Mouse (Mus musculus) ovary, postnatal 14 days (tissue): ENCODE measurements at regions not wholly inside any gene's neighbourhood (a gene's known extent, or its start where the extent isn't known, plus 50 kb on each side); places are given as distances from the start of the nearest gene placed in this dataset.

ENCODE experiments used
- DNase-seq: peaks from one replicate; pipeline ENCODE4 v3.0.0; 2022; ENCODE audit warnings: low spot score

DNA sequence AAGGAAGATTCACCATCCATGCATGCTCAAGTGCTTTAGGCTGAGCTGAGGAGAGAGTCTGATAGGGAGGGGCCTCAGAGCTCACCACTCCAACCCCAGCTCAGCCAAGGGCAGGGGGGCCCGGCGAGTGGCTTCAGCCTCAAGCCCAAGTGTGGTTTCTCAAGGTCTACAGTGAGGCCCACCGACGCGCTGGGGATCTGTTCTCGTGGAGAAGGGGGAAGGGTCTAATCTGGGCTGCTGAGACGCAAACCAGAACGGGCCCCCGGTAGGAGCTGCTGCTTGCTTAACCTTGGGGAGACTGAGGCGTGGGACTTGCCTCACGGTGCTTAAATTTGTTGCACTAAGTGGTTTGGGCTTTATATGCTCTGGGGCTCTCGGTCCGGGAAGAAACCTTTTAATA is 70.9 kb downstream of the Asb1 start:
- no peak for DNase-seq

DNA sequence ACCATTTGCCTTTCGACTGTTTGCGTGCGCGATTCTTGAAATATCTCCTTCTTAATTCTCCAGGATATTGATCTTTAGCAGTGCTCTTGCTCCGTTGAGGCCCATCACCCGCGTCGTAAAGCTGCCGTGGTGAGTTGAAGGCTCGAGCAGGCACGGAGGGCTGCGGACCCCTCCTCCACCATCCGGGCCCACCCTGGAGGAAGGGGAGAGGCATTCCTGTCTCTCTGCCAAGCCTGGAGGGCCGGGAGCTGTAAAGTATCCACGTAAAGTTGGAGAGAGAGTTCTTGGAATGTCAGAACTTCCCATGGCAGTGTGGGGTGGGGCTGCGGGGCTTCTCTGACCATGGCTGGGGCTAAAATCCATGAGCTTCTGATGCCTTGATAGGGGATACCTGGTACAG is 71.3 kb downstream of the Asb1 start:
- DNase-seq, result no peak

DNA sequence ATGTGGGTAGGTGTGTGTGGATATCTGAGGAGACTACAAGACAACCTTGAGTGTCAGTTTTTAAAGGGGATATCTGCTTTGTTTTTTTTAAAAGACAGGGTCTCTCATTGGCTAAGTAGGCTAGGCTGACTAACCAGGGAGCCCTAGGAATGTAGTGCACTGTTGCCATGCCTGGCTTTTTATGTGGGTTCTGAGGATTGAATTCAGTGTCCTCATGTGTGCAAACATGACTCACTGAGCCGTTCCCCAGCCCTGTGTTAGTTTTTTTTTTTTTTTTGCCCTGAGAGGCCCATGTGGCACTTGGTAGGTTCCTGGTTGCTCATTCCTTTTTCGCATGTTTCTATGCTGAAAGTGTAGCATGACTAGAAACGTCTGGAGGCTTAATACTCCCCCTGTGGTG is 72.6 kb downstream of the Asb1 start:
- no peak for DNase-seq

DNA sequence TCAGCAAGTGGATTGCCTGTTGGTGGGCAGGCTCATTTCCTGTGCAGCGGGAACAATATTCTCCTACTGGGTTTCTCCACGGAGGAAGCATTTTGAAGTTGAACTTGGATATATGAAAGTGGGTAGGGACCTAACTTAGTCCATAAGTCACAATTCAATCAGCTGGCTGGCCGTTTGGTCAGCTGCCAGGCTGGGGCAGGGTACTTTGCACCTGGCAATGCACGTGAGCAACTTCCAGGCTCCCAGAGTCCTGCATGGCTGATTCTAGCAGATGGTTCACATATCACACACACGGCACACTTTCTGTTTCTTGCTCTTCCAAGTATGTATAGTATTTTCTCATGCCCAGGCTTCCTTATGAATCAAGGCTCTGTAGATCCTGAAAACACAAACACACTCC is 75.1 kb downstream of the Asb1 start:
- no peak for DNase-seq

DNA sequence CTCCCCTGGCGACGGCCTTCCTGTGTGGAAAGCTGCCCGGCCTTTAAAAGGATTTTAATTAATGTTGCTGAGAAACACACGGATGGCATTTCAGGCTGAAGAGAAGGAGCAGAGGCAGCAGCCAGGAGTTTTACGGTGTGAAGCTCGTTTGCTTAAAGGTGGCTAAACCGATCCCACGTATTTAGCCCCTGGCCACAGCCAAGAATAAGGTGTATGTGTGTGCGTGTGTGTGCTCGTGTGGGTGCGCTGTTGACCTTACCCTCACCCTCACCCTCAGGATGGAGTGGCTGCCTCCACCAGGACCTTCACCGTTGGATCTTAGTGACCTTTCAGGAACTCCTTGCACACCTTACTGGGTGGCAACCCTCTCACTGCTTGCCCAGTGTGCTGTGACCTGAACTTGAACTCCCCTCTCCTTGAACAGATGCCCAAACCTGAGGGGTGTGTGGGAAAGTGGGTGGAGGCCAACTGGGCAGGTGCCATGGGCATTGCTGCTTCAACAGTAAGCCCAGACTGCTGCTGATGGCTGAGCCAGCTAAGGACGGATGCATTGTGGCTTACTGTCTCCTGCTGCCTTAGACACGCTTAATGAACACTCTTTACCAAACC is 78.3 kb downstream of the Asb1 start:
- peak; percentile 52 for DNase-seq

DNA sequence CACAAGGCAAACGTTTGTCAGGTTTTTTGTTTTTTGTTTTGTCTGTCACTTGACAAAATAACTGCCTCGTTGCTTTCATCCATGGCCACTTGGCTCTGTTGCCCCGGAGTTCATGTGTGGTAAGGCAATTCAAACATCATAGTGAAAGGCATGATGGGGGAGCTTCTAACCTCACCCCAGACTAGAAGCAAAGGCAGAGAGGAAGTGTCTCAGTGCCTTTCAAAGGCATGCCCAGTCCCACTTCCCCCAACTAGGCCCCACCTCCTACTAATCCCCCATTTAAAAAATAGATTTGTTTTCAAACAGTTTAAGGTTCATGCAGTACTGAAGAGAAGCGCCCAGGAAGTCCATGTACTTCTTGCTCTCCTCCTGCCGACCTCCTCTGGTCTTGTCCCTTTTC is 80.8 kb downstream of the Asb1 start:
- no peak for DNase-seq

DNA sequence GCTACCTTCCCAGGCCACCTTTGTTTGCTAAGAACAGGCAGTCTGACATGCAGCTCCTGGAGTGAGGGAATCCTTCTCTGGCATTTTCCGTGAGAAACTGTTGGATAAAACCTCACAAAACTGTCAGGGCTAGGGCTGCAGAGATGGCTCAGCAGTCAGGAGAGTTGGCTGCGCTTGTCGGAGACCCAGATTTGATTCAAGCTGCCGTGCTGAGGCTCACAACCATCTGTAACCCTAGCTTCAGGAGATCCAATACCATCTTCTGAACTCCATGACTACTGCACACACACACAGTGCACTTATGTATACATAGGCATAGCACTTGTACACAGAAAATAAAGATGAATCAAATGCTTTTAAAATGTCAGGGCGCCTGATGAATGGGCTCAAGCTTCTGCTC is 82.5 kb downstream of the Asb1 start:
- no peak for DNase-seq

DNA sequence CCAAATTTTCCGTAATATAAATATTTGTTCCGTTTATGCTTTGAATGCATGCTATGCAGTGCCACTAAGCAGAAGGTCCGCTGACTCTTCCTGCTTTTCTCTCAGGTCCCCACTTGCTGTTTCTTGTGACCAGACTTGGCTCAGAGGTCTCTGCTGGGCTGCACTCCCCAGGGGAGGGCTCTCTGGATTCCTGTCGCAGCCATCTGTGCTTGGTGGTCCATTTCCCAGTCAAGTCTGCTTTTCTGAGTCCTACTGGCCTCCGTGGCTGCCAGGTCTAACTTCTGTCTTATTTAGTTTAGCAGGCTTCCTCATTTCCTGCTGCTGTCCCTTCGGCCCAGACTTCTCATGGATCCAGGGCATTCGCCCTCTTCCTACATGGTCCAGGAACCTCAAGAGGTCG is 83.7 kb downstream of the Asb1 start:
- DNase-seq, result no peak

DNA sequence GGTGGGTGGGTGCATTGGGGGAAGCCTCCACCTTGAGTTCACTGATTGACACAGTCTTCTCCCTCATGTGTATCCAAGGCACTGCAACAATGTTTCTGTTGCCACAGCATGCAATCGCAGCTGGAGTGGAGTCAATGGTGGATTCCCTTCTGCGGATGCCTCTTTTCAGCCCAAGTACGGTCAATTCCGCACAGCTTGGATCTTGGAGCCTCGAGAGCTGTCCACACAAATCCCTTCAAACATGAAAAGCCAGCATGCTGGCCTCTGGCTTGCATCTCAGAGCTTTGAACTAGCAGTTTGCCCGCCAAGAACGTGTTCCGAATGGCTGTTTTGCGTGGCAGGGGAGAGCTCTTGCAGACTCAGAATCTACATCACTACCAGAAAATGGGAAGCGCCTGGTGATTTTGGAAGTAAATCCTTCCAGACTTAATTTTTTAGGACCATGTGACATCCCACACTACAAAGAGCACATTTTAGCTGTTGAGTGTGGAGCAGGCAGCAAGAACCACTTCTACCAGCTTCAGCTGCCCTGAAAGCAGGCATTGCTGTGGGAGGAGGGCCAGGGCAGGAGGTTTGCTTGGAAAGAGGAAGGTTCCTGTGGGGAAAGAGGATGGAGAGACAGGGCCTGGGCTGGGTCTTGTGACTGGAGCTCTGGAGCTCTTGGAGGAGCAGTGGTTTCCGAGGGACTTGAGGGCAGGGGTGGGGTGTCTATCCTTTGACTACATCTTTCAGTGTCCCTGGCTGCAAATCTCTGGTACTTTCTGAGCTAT is 84.4 kb downstream of the Asb1 start:
- no peak for DNase-seq

DNA sequence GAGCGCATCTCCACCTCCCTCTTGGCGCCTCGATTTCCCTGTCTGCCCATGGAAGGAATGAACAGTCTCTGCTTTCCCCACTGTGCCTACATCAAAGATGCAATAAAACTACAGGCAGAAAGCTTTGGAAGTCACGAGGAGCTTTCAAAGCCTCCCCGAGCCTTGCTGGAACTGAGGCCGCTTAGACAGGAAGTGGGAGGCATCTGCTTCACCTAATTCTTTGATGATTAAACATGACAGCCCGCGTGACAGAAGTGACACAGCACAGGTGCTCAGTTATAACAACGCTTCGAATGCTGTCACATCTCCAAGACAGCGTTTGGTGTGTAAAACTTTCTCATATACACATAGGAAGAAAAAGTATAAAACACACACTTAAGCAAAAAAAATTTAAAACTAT is 85.7 kb downstream of the Asb1 start:
- no peak for DNase-seq

DNA sequence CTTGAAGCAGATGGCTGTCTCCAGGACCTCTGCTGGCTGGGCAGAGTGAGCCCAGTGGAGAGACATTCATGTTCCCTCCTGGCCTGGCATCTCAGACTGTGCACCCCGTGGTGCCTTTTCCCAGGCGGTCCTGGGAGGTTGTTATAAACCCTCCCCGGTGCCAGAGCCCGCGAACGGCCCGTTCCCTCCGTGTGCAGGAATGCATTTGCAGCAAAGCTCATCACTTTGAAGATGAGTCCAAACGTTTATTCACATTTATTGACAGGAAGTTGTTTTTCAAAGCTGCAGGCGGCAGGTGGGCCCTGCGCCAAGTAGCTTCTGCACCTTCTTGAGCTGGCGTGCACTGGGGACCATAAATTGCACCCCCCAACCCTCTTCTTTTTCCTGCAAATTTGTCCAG is 89.9 kb downstream of the Asb1 start:
- no peak for DNase-seq

DNA sequence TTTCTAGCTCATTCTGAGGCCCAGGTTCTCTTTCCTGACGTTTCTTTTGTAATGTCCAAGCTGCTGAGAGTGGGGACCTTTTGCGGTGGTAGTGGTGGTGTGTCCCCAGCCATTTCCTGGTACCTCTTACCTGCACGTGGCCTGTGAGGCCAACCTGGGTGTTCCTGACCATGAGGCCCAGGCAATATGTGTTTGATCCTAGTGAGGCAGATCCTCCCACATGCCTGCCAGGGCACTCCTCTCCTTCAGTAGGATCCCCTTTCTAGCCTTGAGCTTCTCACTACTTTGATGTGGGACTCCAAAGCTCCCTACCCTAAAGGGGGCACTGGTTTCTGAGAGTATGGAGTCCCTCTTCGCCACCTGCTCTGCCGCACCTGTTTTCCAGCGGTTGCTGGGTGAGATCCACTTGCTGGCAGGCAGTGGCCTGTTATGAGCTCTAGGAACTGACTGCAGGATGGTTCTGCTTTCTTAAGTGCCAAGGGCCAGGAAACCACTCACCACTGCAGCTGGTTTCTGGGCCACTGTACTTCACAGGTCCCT is 90.6 kb downstream of the Asb1 start:
- no peak for DNase-seq

DNA sequence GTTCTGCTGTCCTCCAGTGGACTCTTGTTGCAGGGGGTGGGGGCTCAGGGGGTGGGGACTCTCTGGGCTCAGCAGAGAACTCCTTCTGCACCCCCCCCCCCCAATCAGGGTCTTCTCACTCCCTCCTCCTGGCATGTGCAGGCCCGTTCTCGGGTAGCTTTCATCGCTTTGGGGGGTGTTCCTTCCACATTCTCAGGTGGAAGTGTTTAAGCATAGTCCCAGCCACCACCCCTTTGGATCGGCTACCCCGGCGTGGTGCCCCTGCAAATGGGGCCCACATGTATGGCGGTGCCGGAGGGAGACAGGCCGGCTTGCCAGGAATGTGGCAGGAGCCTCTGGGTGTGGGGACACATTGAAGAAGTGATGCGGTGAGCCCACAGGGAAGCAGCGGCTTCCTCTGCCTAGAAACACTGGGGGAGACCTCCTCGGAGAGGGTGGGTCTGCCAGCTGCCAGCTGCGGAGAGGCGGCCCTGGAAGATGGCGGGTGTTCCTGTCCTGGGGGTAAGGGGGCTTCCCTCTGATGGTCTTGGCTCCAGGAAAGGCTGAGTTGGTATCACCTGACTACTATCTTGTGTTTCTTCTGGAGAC is 92.7 kb downstream of the Asb1 start:
- no peak for DNase-seq

DNA sequence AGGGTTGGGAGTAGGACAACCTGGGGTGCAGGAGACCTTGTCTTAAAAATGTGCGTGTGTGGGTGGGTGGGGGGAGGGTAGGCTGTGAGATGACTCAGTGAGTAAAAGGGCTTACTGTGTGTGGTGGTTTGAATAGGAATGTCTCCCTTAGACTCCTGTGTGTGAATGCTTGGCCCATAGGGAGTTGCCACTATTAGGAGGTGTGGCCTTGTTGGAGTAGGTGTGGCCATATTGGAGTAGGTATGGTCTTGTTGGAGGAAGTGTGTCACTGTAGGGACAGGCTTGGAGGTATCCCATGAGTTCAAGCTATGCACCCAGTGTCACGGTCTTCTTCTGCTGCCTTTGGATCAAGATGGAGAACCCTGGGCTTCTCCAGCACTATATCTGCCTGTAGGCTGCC is 96.2 kb downstream of the Asb1 start:
- DNase-seq, result no peak

DNA sequence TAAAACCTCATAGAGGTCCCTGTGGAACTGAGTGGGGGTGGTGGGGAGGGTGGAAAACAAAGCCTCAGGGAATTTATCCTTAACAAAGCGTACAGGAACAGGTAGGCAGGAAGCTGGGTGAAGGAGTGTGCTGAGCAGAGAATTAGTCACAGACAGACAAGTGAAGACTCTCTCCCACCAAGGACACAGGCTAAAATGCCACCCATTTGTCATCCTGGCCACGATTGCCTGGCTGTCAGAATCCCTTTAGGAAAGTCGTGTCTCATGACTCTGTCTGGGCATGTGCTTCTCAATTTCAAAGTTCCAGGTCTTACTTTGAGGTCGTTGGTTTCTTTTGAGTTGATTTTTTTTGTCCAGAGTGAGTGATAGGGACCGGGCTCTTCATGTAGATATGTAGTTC is 100.2 kb downstream of the Asb1 start:
- DNase-seq, result no peak

DNA sequence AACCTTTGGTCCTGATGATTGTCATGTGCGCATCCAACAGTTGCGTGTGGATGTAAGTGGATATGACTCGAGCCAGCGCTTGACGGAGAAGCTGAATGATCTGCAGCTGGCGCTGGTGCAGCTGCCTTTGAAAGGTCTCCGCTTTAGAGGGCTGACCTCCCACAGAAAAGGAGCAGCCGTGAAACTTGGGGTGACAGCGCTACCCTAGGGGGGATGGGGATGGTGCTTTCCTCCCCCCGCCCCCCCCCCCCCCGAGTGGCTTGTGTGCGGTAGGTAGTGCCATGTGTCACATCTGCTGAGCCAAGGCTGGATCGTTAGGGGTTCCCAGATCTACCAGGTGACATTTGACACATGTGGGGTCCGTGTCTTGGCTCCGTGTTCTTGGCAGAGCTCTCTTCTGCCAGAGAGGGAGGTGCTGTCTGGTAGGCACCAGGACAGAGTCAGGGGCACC is 118.7 kb downstream of the Asb1 start:
- DNase-seq, result no peak

DNA sequence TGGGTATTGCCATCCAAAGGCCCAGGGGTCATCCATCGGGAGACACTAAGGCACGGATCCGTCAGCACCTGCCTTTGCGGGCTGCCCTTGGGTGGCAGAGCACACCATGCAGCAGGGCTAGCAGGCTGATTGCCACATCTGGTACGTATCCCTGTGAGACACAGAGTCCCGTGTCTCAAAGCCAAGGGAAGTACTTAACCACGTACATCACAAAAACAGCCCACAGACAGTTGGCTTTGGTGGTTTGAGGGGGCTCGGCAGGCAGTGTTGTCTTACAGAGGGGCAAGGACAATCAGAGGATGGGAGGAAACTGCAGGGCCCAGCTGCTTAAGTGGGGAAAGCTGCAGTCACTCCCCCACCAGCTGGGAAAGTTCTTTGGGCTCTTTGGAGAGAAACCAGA is 119.1 kb downstream of the Asb1 start:
- DNase-seq, result no peak

DNA sequence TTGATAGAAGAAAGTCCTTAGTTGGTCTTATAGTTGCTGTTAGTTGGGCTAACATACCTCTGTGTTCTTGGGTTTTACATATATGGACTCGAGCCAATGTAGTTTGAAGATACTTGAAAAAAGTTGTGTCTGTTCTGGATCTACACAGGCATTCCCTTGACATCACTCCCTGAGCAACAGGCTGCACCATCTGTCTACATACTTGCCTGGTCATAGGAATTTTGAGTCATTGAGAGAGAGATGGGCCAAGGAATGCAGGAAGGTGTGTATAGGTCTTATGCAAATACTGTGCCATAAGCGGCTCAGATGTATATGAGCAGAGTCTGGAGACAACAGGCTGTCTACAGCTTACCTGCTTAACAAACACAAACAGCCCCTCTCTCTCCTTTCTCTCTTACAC is 122.9 kb downstream of the Asb1 start:
- DNase-seq, result no peak

DNA sequence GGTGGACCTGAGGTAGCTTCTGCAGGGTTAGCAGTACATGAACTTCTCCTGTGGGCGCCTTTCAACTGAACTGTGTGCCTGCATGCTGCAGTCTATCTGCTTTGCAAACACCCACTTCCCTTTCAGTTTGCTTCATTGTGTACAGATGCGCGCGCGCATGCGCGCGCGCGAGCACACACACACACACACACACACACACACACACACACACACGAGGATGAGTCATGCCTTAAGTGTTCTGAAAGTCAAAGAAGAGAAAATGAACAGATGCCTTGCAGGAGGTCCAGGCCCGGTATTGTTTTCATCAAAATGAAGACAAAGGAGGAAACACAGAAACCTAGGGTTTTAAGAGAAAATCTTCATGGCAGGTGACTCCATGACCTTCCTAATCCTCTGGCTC is 124.3 kb downstream of the Asb1 start:
- DNase-seq, result no peak

DNA sequence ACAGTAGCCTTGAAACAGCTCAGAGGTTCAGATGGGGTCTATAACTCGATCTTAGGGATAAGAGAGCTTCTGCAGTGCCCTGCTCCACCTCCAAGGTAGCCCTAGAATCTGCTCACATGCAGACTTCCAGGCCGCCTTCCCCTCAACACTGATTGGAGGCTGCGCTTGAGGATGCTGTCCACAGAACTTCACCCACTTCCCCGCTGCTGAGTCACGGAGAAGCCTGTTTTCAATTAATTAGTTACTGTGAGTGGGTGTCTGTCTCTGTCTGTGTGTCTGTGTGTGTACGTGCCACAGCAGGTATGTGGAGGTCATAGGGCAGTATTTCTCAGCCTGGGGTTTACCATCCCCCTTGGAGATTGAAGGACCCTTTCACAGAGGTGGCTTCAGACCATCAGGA is 128.2 kb downstream of the Asb1 start:
- no peak for DNase-seq

DNA sequence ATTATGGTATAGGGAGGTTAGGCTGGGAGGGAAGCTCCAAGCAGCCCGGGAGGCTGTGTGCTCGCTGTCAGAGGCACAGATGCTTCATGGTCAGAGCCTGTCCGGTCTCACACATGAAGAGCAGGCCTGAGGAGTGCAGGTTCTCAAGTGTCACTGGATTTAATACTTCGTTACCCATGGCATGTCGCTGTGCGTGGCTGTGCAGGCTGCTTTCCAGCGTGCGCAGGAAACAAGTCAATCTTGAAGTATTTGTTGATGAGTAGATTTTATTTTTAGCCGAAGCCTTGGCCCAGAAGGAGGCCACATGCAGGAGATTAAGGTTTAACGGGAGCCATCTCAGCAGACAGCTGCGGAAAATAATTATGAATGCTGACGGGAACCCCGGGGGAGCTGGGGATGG is 130.3 kb upstream of the Twist2 start:
- no peak for DNase-seq

DNA sequence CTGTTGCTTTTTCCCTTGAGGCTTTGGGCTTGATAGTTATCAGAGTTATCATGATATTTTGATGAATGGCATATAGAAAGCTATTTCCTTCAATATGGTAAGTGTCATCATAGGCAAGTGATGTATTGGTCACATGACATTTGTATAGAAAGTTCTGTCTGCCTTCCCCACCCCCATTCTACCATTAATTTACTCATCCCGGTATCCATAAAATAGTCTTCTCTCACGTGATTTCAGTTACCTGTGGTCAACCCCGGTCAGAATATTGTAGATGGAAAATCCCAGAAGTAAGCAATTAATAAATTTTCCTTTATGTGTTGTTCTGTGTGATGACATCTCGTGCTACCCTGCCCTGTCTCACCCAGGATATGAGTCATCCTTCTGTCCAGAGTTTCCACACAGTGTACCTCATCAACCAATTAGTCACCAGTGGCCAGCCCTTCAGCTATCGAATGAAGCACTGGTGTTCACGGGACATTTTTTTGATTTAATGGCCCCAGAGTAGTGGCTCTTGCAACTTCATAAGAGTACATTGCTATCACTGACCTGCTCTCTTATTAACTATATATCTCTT is 127.1 kb upstream of the Twist2 start:
- DNase-seq, result no peak

DNA sequence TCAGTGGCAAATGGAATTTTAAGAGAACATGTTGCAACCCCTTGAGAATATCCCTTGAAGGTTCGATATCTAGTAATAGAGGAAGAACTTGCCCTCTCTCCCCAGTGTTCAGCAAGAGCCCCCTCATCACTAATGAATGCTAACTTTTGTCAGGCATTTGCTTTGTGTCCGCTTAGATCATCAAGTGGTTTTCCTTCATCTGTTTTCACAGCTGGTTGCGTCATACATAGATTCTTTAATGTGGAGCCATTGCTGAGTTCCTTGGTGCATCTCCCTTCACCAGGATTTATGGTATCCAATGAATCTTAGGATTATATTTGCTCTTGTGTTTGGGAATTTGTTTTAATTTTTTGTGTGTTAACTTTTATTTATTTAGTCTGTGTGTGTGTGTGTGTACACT is 124.2 kb upstream of the Twist2 start:
- no peak for DNase-seq
